Mouse (Mus musculus) G1E (cell line): ENCODE measurements around the gene Pibf1. TPM values are rescaled to one million over a fixed set of nuclear protein-coding genes. Genes with fewer than 3 reads are reported as not detected.

Source experiments
- ATAC-seq: 2 replicates; pipeline ENCODE4 v1.8.0; 2016; ENCODE audit warnings: mild to moderate bottlenecking; ENCODE audit not compliant: insufficient number of reproducible peaks, poor library complexity, low FRiP score, severe bottlenecking; ENCODE audit errors: extremely low read depth
- DNase-seq: peaks from one replicate; pipeline ENCODE4 v3.0.0; 2012; ENCODE audit warnings: low spot score
- H3K27me3 ChIP-seq: 2 replicates; pipeline ENCODE4 v1.6.1; 2012; ENCODE audit warnings: mild to moderate bottlenecking, low read length, inconsistent platforms; ENCODE audit not compliant: insufficient read depth
- H3K36me3 ChIP-seq: replicated peaks from 2 replicates; pipeline ENCODE3; 2012; ENCODE audit warnings: mild to moderate bottlenecking, inconsistent platforms
- H3K4me1 ChIP-seq: 2 replicates; pipeline ENCODE4 v1.6.1; 2012; ENCODE audit warnings: low read depth, low read length, inconsistent platforms, mixed read lengths; ENCODE audit not compliant: insufficient read depth
- H3K4me3 ChIP-seq: 2 replicates; pipeline ENCODE4 v1.5.1; 2012; ENCODE audit warnings: low read depth, mild to moderate bottlenecking, inconsistent platforms, low read length, moderate library complexity, mixed read lengths
- H3K9me3 ChIP-seq: replicated peaks from 2 replicates; pipeline ENCODE4 v1.6.1; 2012; ENCODE audit warnings: inconsistent platforms
- CTCF ChIP-seq: IDR thresholded peaks from 2 replicates; pipeline ENCODE4 v1.5.1; 2012; ENCODE audit warnings: low read depth, low read length, inconsistent platforms, mixed read lengths
- GATA1 ChIP-seq: IDR thresholded peaks from 2 replicates; pipeline ENCODE4 v1.6.1; 2012; ENCODE audit warnings: borderline replicate concordance, low read length, inconsistent platforms, mixed read lengths
- GATA2 ChIP-seq: IDR thresholded peaks from 2 replicates; pipeline ENCODE4 v1.6.1; 2012; ENCODE audit warnings: low read depth, low read length, inconsistent platforms, borderline replicate concordance
- POLR2AphosphoS5 ChIP-seq: IDR thresholded peaks from 2 replicates; pipeline ENCODE4 v1.6.1; 2012; ENCODE audit warnings: low read depth, low read length, inconsistent platforms; ENCODE audit not compliant: insufficient replicate concordance
- TAL1 ChIP-seq: conservative IDR thresholded peaks from 2 replicates; pipeline ENCODE4 v1.6.1; 2012; ENCODE audit warnings: low read depth, low read length, inconsistent platforms, mixed read lengths
- polyA plus RNA-seq: library from polyadenylated mRNA; stranded (reverse); fragments of >175 nt; gene quantifications from 2 replicates; pipeline ENCODE4 v1.2.3, GENCODE M21; 2012
- total RNA-seq, 2 experiments: library from RNA; stranded (forward) in 1 of 2; stranded (reverse) in 1 of 2; fragments of 200-1000 nt in 1 of 2; fragments of >200 nt in 1 of 2; fragmentation: Nextera tagmentation in 1 of 2; gene quantifications; 2 replicates each; pipeline ENCODE4 v1.2.3; 2014 to 2017

Pibf1 gene
- total and polyA plus RNA-seq, 3 experiments: 1.4 to 67.9 (median 58.1) TPM

DNA sequence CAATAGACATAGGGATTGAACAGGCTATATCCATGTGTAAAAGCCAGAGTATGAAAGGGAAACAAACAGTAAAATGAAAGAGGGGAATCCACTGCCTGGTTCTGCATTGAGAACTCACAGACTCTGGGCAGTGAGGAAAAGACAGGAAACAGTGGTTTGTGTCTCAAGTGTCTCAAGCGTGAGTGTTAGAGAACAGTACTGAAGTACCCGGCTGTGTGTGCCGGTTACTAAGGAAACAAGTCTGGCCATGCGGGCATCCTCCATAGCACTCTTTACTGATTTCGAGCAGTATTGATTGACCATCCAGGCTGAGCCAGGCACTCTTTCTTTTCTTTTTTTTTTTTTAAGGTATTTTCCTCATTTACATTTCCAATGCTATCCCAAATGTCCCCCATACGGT lies 60.7 kb downstream of the Pibf1 start:
- TF ChIP-seq TAL1: no peak
- TF ChIP-seq GATA1: no peak
- TF ChIP-seq POLR2AphosphoS5: no peak
- no peak for TF ChIP-seq CTCF
- no peak for TF ChIP-seq GATA2
- H3K36me3 ChIP-seq: peaks cover 72% of the 10 kb centered on the region
- H3K4me3 ChIP-seq: no peak overlapping the region
- no peaks in the 10 kb centered on the region for H3K27me3 ChIP-seq
- H3K4me1 ChIP-seq: no peaks in the 10 kb centered on the region
- DNase-seq (no peak), ATAC-seq (no peak)
- no peaks in the 10 kb centered on the region for H3K9me3 ChIP-seq

DNA sequence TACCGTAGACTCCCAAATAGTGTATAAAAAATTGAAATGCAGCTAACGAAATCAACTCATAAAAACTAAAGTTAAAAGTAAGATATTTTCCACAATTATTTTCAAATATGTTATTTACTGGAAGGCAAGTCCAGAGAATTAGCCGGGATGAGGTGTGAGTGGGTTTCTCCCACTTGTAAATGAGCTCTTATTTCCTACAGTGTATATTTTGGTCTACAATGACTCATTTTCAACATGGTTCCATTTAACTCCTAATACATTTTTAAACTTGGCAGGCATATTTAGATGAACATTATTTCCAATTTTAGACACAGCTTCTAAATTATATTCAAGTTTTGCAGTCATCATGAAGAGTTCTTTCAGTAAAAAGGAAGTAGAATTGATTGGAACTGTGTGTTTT lies 63.8 kb downstream of the Pibf1 start:
- H3K4me1 ChIP-seq: no peaks in the 10 kb centered on the region
- TF ChIP-seq TAL1: no peak
- TF ChIP-seq POLR2AphosphoS5: no peak
- TF ChIP-seq GATA1: no peak
- no peaks in the 10 kb centered on the region for H3K9me3 ChIP-seq
- peaks cover 67% of the 10 kb centered on the region for H3K36me3 ChIP-seq
- ATAC-seq (no peak), DNase-seq (no peak)
- H3K4me3 ChIP-seq: no peak overlapping the region
- H3K27me3 ChIP-seq: no peaks in the 10 kb centered on the region

DNA sequence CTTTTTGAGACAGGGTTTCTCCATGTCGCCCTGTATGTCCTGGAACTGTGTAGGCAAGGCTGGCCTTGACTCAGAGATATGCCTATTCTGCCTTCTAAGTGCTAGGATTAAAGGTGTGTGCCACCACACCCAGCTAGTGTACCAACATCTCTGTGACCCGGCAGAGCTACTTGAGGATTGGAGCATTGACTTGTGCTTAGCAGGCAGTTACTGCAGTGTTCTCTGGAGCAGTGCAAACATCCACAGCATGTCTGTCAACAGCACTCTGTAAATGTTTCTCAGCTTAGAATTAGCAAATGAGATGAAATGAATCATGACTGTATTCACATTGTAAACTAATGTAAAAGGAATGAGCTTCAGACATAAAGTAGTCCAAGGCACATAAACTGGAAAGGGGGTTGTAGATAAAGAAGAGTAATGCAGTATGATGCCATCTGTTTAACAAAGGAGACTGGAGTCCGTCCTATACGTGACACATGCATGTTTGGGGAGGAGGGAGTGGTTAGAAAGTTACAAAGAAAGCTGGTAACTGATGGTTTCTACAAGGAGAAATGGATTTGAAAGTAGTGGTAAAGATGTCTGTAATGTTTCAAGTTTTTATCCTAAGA lies 75.0 kb downstream of the Pibf1 start:
- Histone ChIP-seq H3K4me3 (no peak overlapping the region), H3K9me3 (no peaks in the 10 kb centered on the region), H3K36me3 (peaks cover 52% of the 10 kb centered on the region), H3K4me1 (no peaks in the 10 kb centered on the region), H3K27me3 (no peaks in the 10 kb centered on the region)
- DNase-seq (no peak), ATAC-seq (no peak)
- TF ChIP-seq TAL1 (no peak), GATA2 (no peak), GATA1 (no peak), POLR2AphosphoS5 (no peak), CTCF (no peak)

DNA sequence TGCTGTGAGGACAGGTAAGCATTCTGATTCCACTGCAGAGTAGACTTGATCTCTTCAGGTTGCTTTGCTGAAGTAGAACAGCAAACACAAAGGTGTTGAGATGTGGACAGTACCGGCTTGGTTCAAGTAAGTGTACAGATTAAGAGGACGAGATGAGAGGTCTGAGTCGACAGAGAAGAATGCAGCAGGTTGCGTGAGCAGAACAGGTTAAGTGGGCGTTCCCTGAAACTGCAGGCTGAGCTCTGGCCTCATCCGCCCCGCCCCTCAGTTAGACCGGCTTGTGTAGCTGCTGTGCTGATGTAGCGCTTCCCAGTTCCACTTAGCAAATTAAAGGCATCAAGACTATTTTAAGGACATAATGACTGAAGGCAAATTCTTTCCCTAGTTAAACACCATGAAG lies 77.3 kb downstream of the Pibf1 start:
- Histone ChIP-seq H3K4me1 (no peaks in the 10 kb centered on the region), H3K9me3 (no peaks in the 10 kb centered on the region), H3K27me3 (no peaks in the 10 kb centered on the region), H3K4me3 (no peak overlapping the region), H3K36me3 (peaks cover 49% of the 10 kb centered on the region)
- no peak for DNase-seq
- no peak for TF ChIP-seq GATA2
- TF ChIP-seq GATA1: no peak
- no peak for TF ChIP-seq CTCF
- TF ChIP-seq TAL1: no peak
- TF ChIP-seq POLR2AphosphoS5: no peak
- ATAC-seq: no peak

DNA sequence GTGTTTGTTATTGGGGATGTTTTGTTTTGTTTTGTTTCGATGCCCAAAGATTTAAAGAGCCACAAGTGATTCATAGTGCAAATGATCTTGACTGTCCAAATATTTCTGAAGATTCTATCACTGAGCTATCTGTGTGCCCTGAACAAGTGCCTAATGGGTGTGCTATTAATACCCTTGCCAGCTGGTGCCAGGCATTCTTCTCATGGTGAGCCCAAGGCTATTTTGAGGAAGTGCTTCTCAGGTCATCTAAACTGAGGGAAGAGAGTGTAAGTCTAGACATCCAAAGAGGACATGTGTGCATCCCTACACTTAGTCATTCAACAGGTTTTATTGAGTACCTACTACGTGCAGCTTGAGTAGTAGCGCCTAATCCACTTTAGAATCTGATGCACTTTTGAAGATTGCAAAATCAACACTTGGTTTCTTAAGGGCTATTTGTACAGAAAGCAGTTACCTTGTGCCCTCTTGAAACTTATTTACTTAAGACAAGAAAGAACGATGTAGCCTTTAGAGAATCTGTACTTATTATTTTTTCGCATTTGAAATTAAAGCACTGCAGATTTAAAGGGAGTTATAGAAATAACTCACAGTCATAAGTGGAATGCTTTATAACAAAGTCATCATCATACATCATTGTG lies 91.0 kb downstream of the Pibf1 start:
- ATAC-seq: no peak

DNA sequence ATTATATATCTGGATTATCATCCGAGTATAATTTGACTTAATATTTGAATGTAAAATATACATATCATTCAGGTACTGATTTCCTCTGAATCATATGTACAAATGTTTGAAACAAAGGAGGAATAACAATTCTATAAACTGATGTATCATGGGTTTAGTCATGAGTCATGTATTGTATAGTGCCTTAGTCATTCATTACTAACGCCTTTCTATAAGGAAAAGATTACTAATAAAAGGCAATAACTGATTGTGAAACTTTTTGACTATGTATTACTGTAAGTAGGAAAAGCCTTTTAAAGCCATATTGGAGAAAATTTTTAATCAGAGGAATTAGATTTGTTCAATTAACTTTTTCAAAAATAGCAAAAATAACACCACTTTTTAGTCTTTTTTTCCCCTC lies 106.6 kb downstream of the Pibf1 start:
- DNase-seq (no peak), ATAC-seq (no peak)
- Histone ChIP-seq H3K27me3 (no peaks in the 10 kb centered on the region), H3K9me3 (no peaks in the 10 kb centered on the region), H3K4me1 (no peaks in the 10 kb centered on the region), H3K36me3 (peaks cover 50% of the 10 kb centered on the region), H3K4me3 (no peak overlapping the region)
- TF ChIP-seq POLR2AphosphoS5 (no peak), GATA1 (no peak), TAL1 (no peak), CTCF (no peak), GATA2 (no peak)

More for the DNA sequence above, 91.0 kb downstream of the Pibf1 start:
- TF ChIP-seq POLR2AphosphoS5 (no peak), CTCF (no peak), GATA2 (no peak), TAL1 (no peak), GATA1 (no peak)
- H3K4me1 ChIP-seq: no peaks in the 10 kb centered on the region
- no peak for DNase-seq
- no peak overlapping the region for H3K4me3 ChIP-seq
- H3K9me3 ChIP-seq: no peaks in the 10 kb centered on the region
- H3K27me3 ChIP-seq: no peaks in the 10 kb centered on the region
- H3K36me3 ChIP-seq: peaks cover 40% of the 10 kb centered on the region
